Mouse (Mus musculus): ENCODE measurements around the gene Rhox4c.
"Not testable (repeated sequence)": the region's sequence is repeated elsewhere in the genome, so short reads cannot be mapped to it uniquely, and the experiment has no call there.

- TF ChIP-seq CTCF, EP300 (IDR thresholded peaks at IDR 0.05; ENCODE audit: low read depth): not testable (repeated sequence)
Observed at GRCm38 (mm10) chrX:37514059-37514458, 33.9 kb downstream of the Rhox4c start, which contains the start of gene Rhox4d.
